Mouse (Mus musculus): Measurements from ENCODE around the gene Kdf1.
"Not testable (repeated sequence)": the region's sequence is repeated elsewhere in the genome, so short reads cannot be mapped to it uniquely, and the experiment has no call there.

Kdf1 gene

GRCm38 (mm10) chr4:133495711-133496110, 23.1 kb upstream of the Kdf1 start:
- DNase-seq (ENCODE audit: inconsistent age in 2 of 2, low spot score in 1 of 2) = peak; percentile 40 to 59

GRCm38 (mm10) chr4:133496738-133497445, 21.9 kb upstream of the Kdf1 start:
- no peak for DNase-seq (ENCODE audit: inconsistent age in 2 of 2, low spot score in 1 of 2)

GRCm38 (mm10) chr4:133497461-133498159, 21.2 kb upstream of the Kdf1 start:
- DNase-seq (ENCODE audit: inconsistent age in 2 of 2, low spot score in 1 of 2) = peak; percentile 44 to 60

GRCm38 (mm10) chr4:133498160-133498724, 20.5 kb upstream of the Kdf1 start, which contains the start of gene Trnp1:
Gene Trnp1 (minus strand): TSS chr4:133498550.
- peak; percentile 69 to 79 for DNase-seq (ENCODE audit: inconsistent age in 2 of 2, low spot score in 1 of 2)

GRCm38 (mm10) chr4:133501514-133501913, 17.2 kb upstream of the Kdf1 start:
- no peak for DNase-seq (ENCODE audit: inconsistent age in 2 of 2, low spot score in 1 of 2)

GRCm38 (mm10) chr4:133504300-133504699, 14.5 kb upstream of the Kdf1 start:
- DNase-seq (ENCODE audit: inconsistent age in 2 of 2, low spot score in 1 of 2) = no peak

- DNase-seq (ENCODE audit: inconsistent age in 2 of 2, low spot score in 1 of 2) = no peak
Measured at GRCm38 (mm10) chr4:133504755-133505485, 13.8 kb upstream of the Kdf1 start.

- DNase-seq (ENCODE audit: inconsistent age in 2 of 2, low spot score in 1 of 2) = no peak
Measured at GRCm38 (mm10) chr4:133506573-133506972, 12.2 kb upstream of the Kdf1 start.

- DNase-seq (ENCODE audit: inconsistent age in 2 of 2, low spot score in 1 of 2) = no peak
Measured at GRCm38 (mm10) chr4:133508990-133509389, 9.8 kb upstream of the Kdf1 start.

- DNase-seq (ENCODE audit: inconsistent age in 2 of 2, low spot score in 1 of 2) = no peak
Measured at GRCm38 (mm10) chr4:133511050-133511449, 7.7 kb upstream of the Kdf1 start.

GRCm38 (mm10) chr4:133512511-133512910, 6.3 kb upstream of the Kdf1 start:
- DNase-seq (ENCODE audit: inconsistent age in 2 of 2, low spot score in 1 of 2) = not testable (repeated sequence)

GRCm38 (mm10) chr4:133512972-133513371, 5.8 kb upstream of the Kdf1 start:
- peak; percentile 80 to 93 for DNase-seq (ENCODE audit: inconsistent age in 2 of 2, low spot score in 1 of 2)

GRCm38 (mm10) chr4:133519369-133519665, 554 bp downstream of the Kdf1 start:
- peak in 1 of 2 experiments; percentile 47 for DNase-seq (ENCODE audit: inconsistent age in 2 of 2, low spot score in 1 of 2)

GRCm38 (mm10) chr4:133521502-133521901, 2.7 kb downstream of the Kdf1 start:
- DNase-seq (ENCODE audit: inconsistent age in 2 of 2, low spot score in 1 of 2) = no peak

- DNase-seq (ENCODE audit: inconsistent age in 2 of 2, low spot score in 1 of 2) = no peak
Measured at GRCm38 (mm10) chr4:133527788-133528187, 9.0 kb downstream of the Kdf1 start.

GRCm38 (mm10) chr4:133532777-133533176, 14.0 kb downstream of the Kdf1 start:
- no peak for DNase-seq (ENCODE audit: inconsistent age in 2 of 2, low spot score in 1 of 2)

- DNase-seq (ENCODE audit: inconsistent age in 2 of 2, low spot score in 1 of 2) = no peak
Measured at GRCm38 (mm10) chr4:133536081-133536480, 17.3 kb downstream of the Kdf1 start.

GRCm38 (mm10) chr4:133536652-133537051, 17.9 kb downstream of the Kdf1 start:
- DNase-seq (ENCODE audit: inconsistent age in 2 of 2, low spot score in 1 of 2) = peak; percentile 84 to 89

- peak; percentile 97 to 98 for DNase-seq (ENCODE audit: inconsistent age in 2 of 2, low spot score in 1 of 2)
Measured at GRCm38 (mm10) chr4:133545272-133546231, 26.8 kb downstream of the Kdf1 start, which contains the start of gene Nudc. Gene Nudc (minus strand): TSS chr4:133545996.

GRCm38 (mm10) chr4:133552029-133552428, 33.3 kb downstream of the Kdf1 start:
- DNase-seq (ENCODE audit: inconsistent age in 2 of 2, low spot score in 1 of 2) = peak in 1 of 2 experiments; percentile 53

Data from adrenal gland, adult (tissue).